Mouse (Mus musculus) heart, postnatal 0 days (tissue): ENCODE data around the gene Dnajb14. TPM values are rescaled to one million over a fixed set of nuclear protein-coding genes. Genes with fewer than 3 reads are reported as not detected.
"Not testable (repeated sequence)": the region's sequence is repeated elsewhere in the genome, so short reads cannot be mapped to it uniquely, and the experiment has no call there.

ENCODE experiments used
- ATAC-seq: fragments of 200-750 bp; cut with Nextera tagmentation; 2 replicates; pipeline ENCODE4 v1.8.0; 2017; ENCODE audit warnings: low read depth, moderate number of reproducible peaks, moderate library complexity; ENCODE audit not compliant: insufficient read depth
- DNase-seq: peaks from one replicate; pipeline ENCODE4 v3.0.0-alpha.2; 2016; ENCODE audit warnings: low spot score
- H3K27ac ChIP-seq: fragments of 300-500 bp; sonication (generic); 2 replicates; pipeline ENCODE4 v1.5.1; 2014; ENCODE audit warnings: low read depth, mild to moderate bottlenecking
- H3K27me3 ChIP-seq: fragments of 300-500 bp; sonication (generic); 2 replicates; pipeline ENCODE4 v1.6.1; 2014; ENCODE audit warnings: low read length, mixed read lengths; ENCODE audit not compliant: control insufficient read depth, insufficient read depth
- H3K36me3 ChIP-seq: fragments of 300-500 bp; sonication (generic); replicated peaks from 2 replicates; pipeline ENCODE4 v1.6.1; 2014; ENCODE audit warnings: low read length, mixed read lengths; ENCODE audit not compliant: control insufficient read depth, insufficient read depth
- H3K4me1 ChIP-seq: fragments of 300-500 bp; sonication (generic); 2 replicates; pipeline ENCODE4 v1.6.1; 2014; ENCODE audit warnings: antibody characterized with exemption; ENCODE audit not compliant: control insufficient read depth, insufficient read depth
- H3K4me2 ChIP-seq: fragments of 300-500 bp; sonication (generic); 2 replicates; pipeline ENCODE4 v1.6.1; 2014; ENCODE audit warnings: low read depth, mild to moderate bottlenecking, low read length, moderate library complexity
- H3K4me3 ChIP-seq: fragments of 300-500 bp; sonication (generic); 2 replicates; pipeline ENCODE4 v1.5.1; 2014; ENCODE audit warnings: low read depth, low read length
- H3K9ac ChIP-seq: fragments of 300-500 bp; sonication (generic); replicated peaks from 2 replicates; pipeline ENCODE4 v1.6.1; 2014; ENCODE audit warnings: low read depth, low read length, mixed read lengths
- H3K9me3 ChIP-seq: fragments of 300-500 bp; sonication (generic); replicated peaks from 2 replicates; pipeline ENCODE4 v1.6.1; 2016; ENCODE audit warnings: low read length; ENCODE audit not compliant: control insufficient read depth
- CTCF ChIP-seq: IDR thresholded peaks from 2 replicates; pipeline ENCODE4 v1.5.1; 2016; ENCODE audit warnings: antibody characterized with exemption, control low read depth, low read depth
- EP300 ChIP-seq: IDR thresholded peaks from 2 replicates; pipeline ENCODE4 v1.6.1; 2016; ENCODE audit warnings: antibody characterized with exemption, low read depth
- WGBS: fragments of 180-500 bp; shearing (Covaris S2); extraction: QIAGEN DNeasy Blood & Tissue Kit; methylation state at CpG from one replicate; pipeline ENCODE4 v1.1.7; 2014; 5-methylcytosine and 5-hydroxymethylcytosine counted together
- polyA plus RNA-seq: library from polyadenylated mRNA; unstranded; fragments of >200 nt; fragmentation: Nextera tagmentation; extraction: Ambion mirVana; gene quantifications from 2 replicates; pipeline ENCODE4 v1.2.1, GENCODE M21; 2015
- total RNA-seq: library from RNA; depleted of rRNA; stranded (reverse); fragments of >200 nt; gene quantifications from 2 replicates; pipeline ENCODE4 v1.2.3, GENCODE M21; 2014; ENCODE audit warnings: low replicate concordance

Gene Dnajb14
- total and polyA plus RNA-seq, 2 experiments from 2014 or later = 5.1 to 8.6 TPM

DNA sequence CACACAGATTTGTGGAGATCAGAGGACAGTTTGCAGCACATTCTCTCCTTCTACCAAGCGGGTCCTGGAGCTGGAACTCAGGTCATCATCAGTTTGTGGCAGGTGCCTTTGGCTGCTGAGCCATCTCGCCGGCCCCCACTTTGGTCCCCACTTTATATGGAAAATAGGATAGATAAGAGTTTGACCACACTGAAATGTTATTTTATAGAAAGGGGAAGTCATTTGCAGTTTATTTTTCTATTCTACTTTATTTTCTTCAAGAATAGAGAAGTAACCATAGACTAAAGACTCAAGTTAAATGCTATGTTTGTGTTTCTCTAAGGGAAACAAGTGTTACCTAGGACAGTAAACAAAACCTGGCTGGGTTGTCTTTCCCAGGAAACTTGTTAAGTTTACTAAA, 29.4 kb downstream of the Dnajb14 start:
- peaks cover 39% of the 10 kb centered on the region for H3K36me3 ChIP-seq
- WGBS = 73% methylated on average over 3 of the region's 3 CpGs
- H3K27ac ChIP-seq = no peak overlapping the region
- no peak overlapping the region for H3K9ac ChIP-seq
- no peak overlapping the region for H3K4me2 ChIP-seq
- no peak for ATAC-seq
- H3K4me1 ChIP-seq = no peaks in the 10 kb centered on the region
- H3K9me3 ChIP-seq = no peaks in the 10 kb centered on the region
- TF ChIP-seq CTCF = no peak
- no peak for DNase-seq
- H3K27me3 ChIP-seq = no peaks in the 10 kb centered on the region
- no peak overlapping the region for H3K4me3 ChIP-seq

DNA sequence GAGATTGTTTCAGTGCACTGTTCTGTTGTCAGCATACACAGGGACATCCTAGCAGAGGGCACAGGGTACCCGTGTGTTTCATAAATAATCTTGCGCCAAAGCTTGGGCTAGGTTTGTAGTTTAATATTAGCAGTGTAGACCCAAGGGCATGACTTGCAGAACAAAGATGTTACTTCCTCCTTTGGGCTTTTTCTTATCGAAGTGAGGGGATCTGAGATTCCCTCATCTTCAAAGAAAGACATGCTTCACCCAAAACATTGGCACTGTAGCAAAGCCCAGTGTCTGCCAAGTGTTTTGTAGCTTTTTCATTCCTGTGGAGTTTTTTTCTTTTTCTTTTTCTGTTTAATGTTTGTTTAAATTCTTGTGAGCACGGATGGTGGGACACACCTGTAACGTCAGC, 30.2 kb downstream of the Dnajb14 start:
- Histone ChIP-seq H3K4me1 (no peaks in the 10 kb centered on the region), H3K4me3 (no peak overlapping the region), H3K27ac (no peak overlapping the region), H3K36me3 (peaks cover 43% of the 10 kb centered on the region), H3K9me3 (no peaks in the 10 kb centered on the region), H3K27me3 (no peaks in the 10 kb centered on the region), H3K4me2 (no peak overlapping the region), H3K9ac (no peak overlapping the region)
- no peak for TF ChIP-seq EP300
- no peak for TF ChIP-seq CTCF
- DNase-seq (no peak), ATAC-seq (no peak)
- 87% methylated on average over 5 of the region's 5 CpGs for WGBS

DNA sequence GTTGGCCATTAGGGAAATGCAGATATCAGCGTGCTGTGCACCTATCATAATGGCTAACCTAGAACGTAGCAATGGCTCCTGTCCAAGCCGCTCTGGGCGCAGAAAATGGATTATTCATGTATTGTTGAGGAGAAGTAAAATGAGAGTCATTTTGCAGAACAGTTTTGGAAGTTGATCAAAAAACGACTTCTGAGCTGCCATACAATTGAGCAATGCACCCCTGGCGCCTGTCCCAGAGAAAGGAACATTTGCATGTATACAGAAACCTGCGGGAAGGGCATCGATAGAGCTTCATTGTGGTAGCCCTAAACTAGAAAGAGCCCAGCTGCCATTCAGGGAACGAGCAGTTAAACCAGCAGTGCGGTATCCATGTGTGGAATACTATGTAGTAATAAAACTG, 32.7 kb downstream of the Dnajb14 start:
- Histone ChIP-seq H3K27me3 (no peaks in the 10 kb centered on the region), H3K36me3 (peaks cover 44% of the 10 kb centered on the region), H3K4me3 (no peak overlapping the region), H3K4me2 (no peak overlapping the region), H3K9me3 (no peaks in the 10 kb centered on the region), H3K9ac (no peak overlapping the region), H3K27ac (no peak overlapping the region), H3K4me1 (no peaks in the 10 kb centered on the region)
- TF ChIP-seq EP300 (no peak), CTCF (no peak)
- WGBS = 84% methylated on average over 10 of the region's 10 CpGs
- DNase-seq (no peak), ATAC-seq (no peak)

DNA sequence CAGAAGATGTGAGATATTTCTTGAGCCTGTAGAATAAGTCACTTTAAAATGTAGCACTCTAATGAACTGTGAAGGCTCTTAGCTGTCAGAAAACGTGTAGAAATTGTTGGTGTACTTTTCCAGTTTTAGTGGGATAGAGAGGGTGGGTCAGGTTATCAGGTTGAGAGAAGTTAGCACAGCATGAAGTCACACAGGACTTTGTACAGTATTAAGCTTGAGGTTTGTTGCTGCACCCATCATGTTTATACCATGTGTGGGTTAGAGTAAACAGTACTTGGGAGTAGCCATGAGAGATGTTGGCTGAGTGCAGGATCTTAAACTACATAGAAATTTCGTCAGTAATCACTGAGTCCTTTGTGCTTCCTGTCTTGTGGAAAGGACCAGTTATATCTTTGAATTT, 45.6 kb downstream of the Dnajb14 start:
- peaks cover 17% of the 10 kb centered on the region; the same call in 1 of the 2 replicates for H3K36me3 ChIP-seq
- no peak overlapping the region for H3K9ac ChIP-seq
- no peaks in the 10 kb centered on the region for H3K9me3 ChIP-seq
- TF ChIP-seq EP300 (no peak), CTCF (no peak)
- ATAC-seq (no peak), DNase-seq (no peak)
- H3K4me2 ChIP-seq = no peak overlapping the region
- H3K27ac ChIP-seq = no peak overlapping the region
- H3K4me1 ChIP-seq = peaks cover 6% of the 10 kb centered on the region; the same call in 1 of the 2 replicates
- no peak overlapping the region for H3K4me3 ChIP-seq
- no peaks in the 10 kb centered on the region for H3K27me3 ChIP-seq
- 62% methylated on average over 2 of the region's 2 CpGs for WGBS

DNA sequence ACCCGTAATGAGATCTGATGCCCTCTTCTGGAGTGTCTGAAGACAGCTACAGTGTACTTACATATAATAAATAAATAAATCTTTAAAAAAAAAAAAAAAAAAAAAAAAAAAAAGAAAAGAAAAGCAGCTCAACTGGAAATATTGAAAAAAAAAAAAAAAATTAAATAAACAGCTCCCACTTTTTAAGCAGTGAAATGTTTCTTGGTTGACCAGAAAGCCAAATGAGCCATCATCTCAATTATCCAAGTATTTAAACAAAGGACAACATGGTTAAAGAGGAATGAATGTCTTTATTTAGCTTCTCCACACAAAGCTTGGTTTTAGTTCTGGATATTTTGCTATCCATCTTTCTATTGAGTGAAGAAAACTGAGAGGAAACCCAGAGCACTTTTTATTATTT, 47.1 kb downstream of the Dnajb14 start:
- H3K27ac ChIP-seq, H3K9me3 ChIP-seq, H3K4me2 ChIP-seq, H3K9ac ChIP-seq, ATAC-seq, H3K36me3 ChIP-seq, H3K27me3 ChIP-seq, DNase-seq, H3K4me3 ChIP-seq: not testable (repeated sequence)
- no CpG with 5 or more reads among the region's 1 CpGs for WGBS
- H3K4me1 ChIP-seq = peaks cover 12% of the 10 kb centered on the region

DNA sequence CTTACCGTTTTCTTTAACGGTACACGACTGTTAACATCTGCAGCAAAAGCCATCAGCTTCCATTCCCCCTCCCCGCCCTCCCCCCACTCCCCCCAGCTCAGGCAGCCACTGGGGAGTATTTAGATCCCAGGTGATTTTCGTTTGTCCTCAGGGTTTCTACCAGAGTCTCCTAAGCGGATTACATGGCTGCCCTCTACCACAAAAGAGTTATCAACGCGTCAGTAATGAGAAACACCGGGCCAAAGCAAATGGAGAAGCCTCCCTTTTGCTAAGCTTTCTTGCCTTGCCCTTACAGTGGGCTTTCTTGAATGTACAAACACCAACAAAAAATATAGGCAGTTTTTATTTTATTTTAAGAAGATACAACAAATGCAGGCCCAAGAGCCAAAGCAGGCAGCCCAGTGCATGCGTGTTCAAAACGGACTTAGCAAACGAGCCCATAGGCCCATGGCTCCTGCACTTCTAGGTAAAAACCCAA, 50.3 kb downstream of the Dnajb14 start:
- WGBS = 19% methylated on average over 12 of the region's 12 CpGs

More for the DNA sequence above, 50.3 kb downstream of the Dnajb14 start:
- H3K4me2 ChIP-seq = peak overlapping the region; percentile 84
- no peaks in the 10 kb centered on the region for H3K9me3 ChIP-seq
- peak overlapping the region; percentile 87 for H3K9ac ChIP-seq
- DNase-seq (no peak), ATAC-seq (no peak; the same call in 1 of the 2 replicates)
- H3K4me3 ChIP-seq = peak overlapping the region; percentile 90
- TF ChIP-seq EP300 (no peak), CTCF (no peak)
- peak overlapping the region; percentile 68 for H3K27ac ChIP-seq
- H3K27me3 ChIP-seq = no peaks in the 10 kb centered on the region
- peaks cover 14% of the 10 kb centered on the region for H3K4me1 ChIP-seq
- peaks cover 16% of the 10 kb centered on the region for H3K36me3 ChIP-seq
